Comparison of ENCODE assay signal across 19 mouse cellular contexts in the genomic region with DNA sequence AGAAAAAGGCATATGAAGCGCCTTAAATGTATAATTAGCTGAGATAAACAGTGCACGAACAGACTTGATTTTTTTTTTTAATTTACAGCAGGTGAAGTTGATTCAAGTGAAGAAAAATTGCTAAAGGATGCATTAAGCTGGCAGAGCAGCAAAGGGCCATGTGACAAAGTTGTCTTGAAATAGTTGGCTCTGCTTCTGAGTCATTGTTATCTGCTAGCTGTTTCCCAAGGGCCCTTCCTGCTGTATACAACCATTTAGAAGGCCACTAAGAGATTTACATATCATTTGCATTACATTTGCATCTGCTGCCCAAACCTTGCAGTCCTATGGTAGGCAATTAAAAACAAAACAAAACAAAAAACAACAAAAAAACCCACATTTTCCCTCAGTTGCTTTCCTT. TPM values are rescaled to one million over a fixed set of nuclear protein-coding genes. Genes with fewer than 3 reads are reported as not detected.
A peak's percentile ranks its signal among the peaks of the same experiment; 100 is the strongest.
DNase-seq lines count a peak whose midpoint lies in the region; ATAC-seq and TF ChIP-seq lines count a peak whose summit lies in the region.
"Had no signal": no experiment of that assay in that cellular context is flagged by ENCODE, and none has a peak within 500 bp of the region (broad histone marks: within the 10 kb centered on the region; RNA-seq: fewer than 3 reads in every experiment).

No protein-coding gene starts in this region.

- 73% methylated on average over 2 of the region's 2 CpGs for WGBS in forebrain, embryonic 11.5 days
- 84% methylated on average over 2 of the region's 2 CpGs for WGBS in forebrain, embryonic 10.5 days
- 55% methylated on average over 2 of the region's 2 CpGs for WGBS in midbrain, embryonic 13.5 days
- 80% methylated on average over 2 of the region's 2 CpGs for WGBS in midbrain, embryonic 10.5 days
- 39% methylated on average over 2 of the region's 2 CpGs for WGBS in forebrain, postnatal 0 days

- H3K9ac ChIP-seq in forebrain, embryonic 11.5 days (ENCODE audit: low read length): no peak overlapping the region
- no peak overlapping the region for H3K9ac ChIP-seq in midbrain, embryonic 13.5 days (replicated peaks)
- H3K9ac ChIP-seq in forebrain, postnatal 0 days: 0 out of 2 replicates have a peak overlapping the region, but pooled peaks have one; percentile 14
- H3K9ac ChIP-seq: liver, embryonic 13.5 days had no signal

- no peaks in the 10 kb centered on the region for H3K9me3 ChIP-seq in forebrain, embryonic 11.5 days (ENCODE audit: control insufficient read depth, low read length)
- H3K9me3 ChIP-seq in forebrain, embryonic 10.5 days: 0 out of 2 replicates have a peak, but pooled peaks cover 5% of the 10 kb centered on the region
- no peaks in the 10 kb centered on the region for H3K9me3 ChIP-seq in midbrain, embryonic 13.5 days
- H3K9me3 ChIP-seq in midbrain, embryonic 10.5 days (replicated peaks): peaks cover 11% of the 10 kb centered on the region; the same call in 1 of the 2 replicates
- no peaks in the 10 kb centered on the region for H3K9me3 ChIP-seq in forebrain, postnatal 0 days (ENCODE audit: low read length)
- H3K9me3 ChIP-seq: liver, embryonic 13.5 days had no signal

- peaks cover 2% of the 10 kb centered on the region; the same call in 1 of the 2 replicates for H3K27me3 ChIP-seq in forebrain, embryonic 11.5 days (ENCODE audit: control insufficient read depth, insufficient read depth, low read length)
- H3K27me3 ChIP-seq in forebrain, embryonic 10.5 days (ENCODE audit: poor library complexity, severe bottlenecking): peaks cover 33% of the 10 kb centered on the region
- H3K27me3 ChIP-seq in midbrain, embryonic 13.5 days: 0 out of 2 replicates have a peak, but pooled peaks cover 6% of the 10 kb centered on the region
- peaks cover 33% of the 10 kb centered on the region for H3K27me3 ChIP-seq in midbrain, embryonic 10.5 days (ENCODE audit: low read depth, poor library complexity, severe bottlenecking)
- H3K27me3 ChIP-seq in forebrain, postnatal 0 days (ENCODE audit: insufficient read depth, low read length): no peaks in the 10 kb centered on the region
- H3K27me3 ChIP-seq in myocyte (ENCODE audit: control insufficient read depth, insufficient read depth, insufficient read length): no peaks in the 10 kb centered on the region

- DNase-seq in forebrain, embryonic 11.5 days (ENCODE audit: low spot score): no peak
- DNase-seq in forebrain, embryonic 10.5 days (ENCODE audit: extremely low spot score, low spot score): no peak
- DNase-seq in midbrain, embryonic 10.5 days (ENCODE audit: low spot score): no peak
- peak; percentile 40 for DNase-seq in forebrain, postnatal 0 days
- no peak for DNase-seq in embryo, embryonic 9.5 days (ENCODE audit: extremely low spot score)
- DNase-seq in urinary bladder, adult 18-20 months (ENCODE audit: low spot score in 2 of 2): no peak
- DNase-seq: B cell, adult 2 months; cerebellum, adult 11 months; liver, embryonic 13.5 days; lung, postnatal 4 days; retina, postnatal 1 day; thymus, adult 18-20 months had no signal

- TF ChIP-seq POLR2A in myocyte (IDR thresholded peaks at IDR 0.05; ENCODE audit: insufficient read length, low read depth): no peak

- H3K36me3 ChIP-seq in forebrain, embryonic 11.5 days (ENCODE audit: control insufficient read depth, insufficient read depth, low read length): no peaks in the 10 kb centered on the region
- H3K36me3 ChIP-seq in forebrain, embryonic 10.5 days (replicated peaks): no peaks in the 10 kb centered on the region
- H3K36me3 ChIP-seq in midbrain, embryonic 13.5 days: no peaks in the 10 kb centered on the region
- H3K36me3 ChIP-seq in midbrain, embryonic 10.5 days: no peaks in the 10 kb centered on the region
- H3K36me3 ChIP-seq in forebrain, postnatal 0 days (ENCODE audit: insufficient read depth): no peaks in the 10 kb centered on the region
- no peaks in the 10 kb centered on the region for H3K36me3 ChIP-seq in myocyte (ENCODE audit: control insufficient read depth, insufficient read depth)
- H3K36me3 ChIP-seq: liver, embryonic 13.5 days had no signal

- H3K79me2 ChIP-seq in myocyte (ENCODE audit: control insufficient read depth, insufficient read depth): no peaks in the 10 kb centered on the region

- no peak overlapping the region for H3K27ac ChIP-seq in forebrain, embryonic 11.5 days (ENCODE audit: low read depth, low read length)
- H3K27ac ChIP-seq in forebrain, embryonic 10.5 days: no peak overlapping the region
- no peak overlapping the region for H3K27ac ChIP-seq in midbrain, embryonic 13.5 days
- H3K27ac ChIP-seq in midbrain, embryonic 10.5 days (replicated peaks): no peak overlapping the region
- H3K27ac ChIP-seq in forebrain, postnatal 0 days (ENCODE audit: low read depth, low read length): peak overlapping the region; percentile 50
- H3K27ac ChIP-seq: liver, embryonic 13.5 days had no signal

- TF ChIP-seq CTCF in forebrain, postnatal 0 days (IDR thresholded peaks at IDR 0.05; ENCODE audit: low read depth): no peak

- no peaks in the 10 kb centered on the region for H3K4me1 ChIP-seq in forebrain, embryonic 11.5 days (replicated peaks; ENCODE audit: control insufficient read depth, insufficient read depth, low read length)
- H3K4me1 ChIP-seq in forebrain, embryonic 10.5 days: peaks cover 11% of the 10 kb centered on the region
- H3K4me1 ChIP-seq in midbrain, embryonic 13.5 days (replicated peaks): no peaks in the 10 kb centered on the region
- peaks cover 9% of the 10 kb centered on the region; the same call in 1 of the 2 replicates for H3K4me1 ChIP-seq in midbrain, embryonic 10.5 days
- H3K4me1 ChIP-seq in forebrain, postnatal 0 days (ENCODE audit: insufficient read depth): no peaks in the 10 kb centered on the region

- H3K4me2 ChIP-seq in forebrain, embryonic 11.5 days (ENCODE audit: low read depth, low read length, severe bottlenecking): no peak overlapping the region
- H3K4me2 ChIP-seq in midbrain, embryonic 13.5 days (replicated peaks): peak overlapping the region; percentile 34
- peak overlapping the region; percentile 58 for H3K4me2 ChIP-seq in forebrain, postnatal 0 days (ENCODE audit: low read depth)
- H3K4me2 ChIP-seq in myocyte (ENCODE audit: low read depth): peak overlapping the region; percentile 74
- H3K4me2 ChIP-seq: liver, embryonic 13.5 days had no signal

- peak; percentile 35; the same call in 1 of the 2 replicates for ATAC-seq in forebrain, embryonic 11.5 days (replicated peaks; ENCODE audit: low FRiP score)
- no peak for ATAC-seq in midbrain, embryonic 13.5 days
- peak; percentile 9; the same call in 1 of the 2 replicates for ATAC-seq in forebrain, postnatal 0 days
- ATAC-seq: intestine, embryonic 16.5 days; Patski had no signal

- H3ac ChIP-seq in myocyte (ENCODE audit: control insufficient read depth, insufficient read length): no peak overlapping the region

- no peak overlapping the region for H3K4me3 ChIP-seq in forebrain, embryonic 11.5 days (ENCODE audit: low read depth, low read length)
- no peak overlapping the region for H3K4me3 ChIP-seq in forebrain, embryonic 10.5 days
- H3K4me3 ChIP-seq in midbrain, embryonic 13.5 days (replicated peaks): peak overlapping the region; percentile 15; the same call in 1 of the 2 replicates
- H3K4me3 ChIP-seq in midbrain, embryonic 10.5 days: no peak overlapping the region
- H3K4me3 ChIP-seq in forebrain, postnatal 0 days (ENCODE audit: low read depth, low read length): peak overlapping the region; percentile 47
- H3K4me3 ChIP-seq in myocyte: no peak overlapping the region
- H3K4me3 ChIP-seq: liver, embryonic 13.5 days had no signal

TF ChIP-seq in myocyte, 11 proteins besides CTCF, POLR2A, EP300 and RAD21:
- TF ChIP-seq REST (IDR thresholded peaks at IDR 0.05; ENCODE audit: insufficient read depth, insufficient read length): no peak
- TF ChIP-seq USF1 (IDR thresholded peaks at IDR 0.05; ENCODE audit: low read depth): peak; percentile 36
- TF ChIP-seq SRF (IDR thresholded peaks at IDR 0.05; ENCODE audit: control insufficient read depth, insufficient read length, low read depth): no peak
- TF ChIP-seq MYOD1 (IDR thresholded peaks at IDR 0.05; ENCODE audit: control insufficient read depth in 1 of 3, insufficient read length in 2 of 3, low read depth in 2 of 3): no peak

RNA-seq across cellular contexts. Expression of a gene that starts 2.3 kb away (rescaled TPM):
- polyA plus RNA-seq in forebrain, embryonic 11.5 days (2014; fragmentation: Nextera tagmentation; extraction: Ambion mirVana): 0.55 and 0.75 TPM in 2 replicates
- 0.12 TPM in 2 replicates for polyA plus RNA-seq in forebrain, embryonic 10.5 days (2016; fragmentation: Nextera tagmentation; extraction: Ambion mirVana)
- 4.0 and 4.1 TPM in 2 replicates for polyA plus RNA-seq in midbrain, embryonic 13.5 days (2015; fragmentation: Nextera tagmentation; extraction: Ambion mirVana)
- 0.35 and 0.50 TPM in 2 replicates for polyA plus RNA-seq in midbrain, embryonic 10.5 days (2016; fragmentation: Nextera tagmentation; extraction: Ambion mirVana)
- total RNA-seq in forebrain, postnatal 0 days (2014; rRNA removed): 10.9 and 14.9 TPM in 2 replicates
- 3.6 and 5.6 TPM in 2 replicates for polyA plus RNA-seq in forebrain, postnatal 0 days (2015; fragmentation: Nextera tagmentation; extraction: Ambion mirVana)
- 0.37 TPM for polyA plus RNA-seq in myocyte (2012; fragmentation: generic; extraction: Trizol)

RNA-seq across cellular contexts. Expression of a gene that starts 54.7 kb away (rescaled TPM):
- polyA plus RNA-seq in forebrain, embryonic 11.5 days (2014; fragmentation: Nextera tagmentation; extraction: Ambion mirVana): not detected in 2 replicates
- not detected in 2 replicates for polyA plus RNA-seq in forebrain, embryonic 10.5 days (2016; fragmentation: Nextera tagmentation; extraction: Ambion mirVana)
- polyA plus RNA-seq in midbrain, embryonic 13.5 days (2015; fragmentation: Nextera tagmentation; extraction: Ambion mirVana): not detected in 2 replicates
- polyA plus RNA-seq in midbrain, embryonic 10.5 days (2016; fragmentation: Nextera tagmentation; extraction: Ambion mirVana): 0.16 and 0.20 TPM in 2 replicates
- not detected in 2 replicates for total RNA-seq in forebrain, postnatal 0 days (2014; rRNA removed)
- polyA plus RNA-seq in forebrain, postnatal 0 days (2015; fragmentation: Nextera tagmentation; extraction: Ambion mirVana): not detected in 2 replicates
- polyA plus RNA-seq in myocyte (2012; fragmentation: generic; extraction: Trizol): not detected
- total RNA-seq: adrenal gland, adult 18-20 months; left cerebral cortex, postnatal 14 days had no signal
- polyA plus RNA-seq: frontal cortex, adult 2 months; intestine, embryonic 16.5 days; Patski had no signal

Comparison
In these comparisons a context has a peak if more than half of its experiments do, and no peak if none do; other contexts are left out.
1. H3K4me3 ChIP-seq: peak in midbrain, embryonic 13.5 days (single experiment) and forebrain, postnatal 0 days (single experiment); none in forebrain, embryonic 11.5 days (single experiment), forebrain, embryonic 10.5 days (single experiment), midbrain, embryonic 10.5 days (single experiment) and myocyte (single experiment).